Mouse (Mus musculus) forebrain, embryonic 11.5 days (tissue): ENCODE measurements at regions not wholly inside any gene's neighbourhood (a gene's known extent, or its start where the extent isn't known, plus 50 kb on each side); places are given as distances from the start of the nearest gene placed in this dataset.

Experiments used
- ATAC-seq: fragments of 200-750 bp; cut with Nextera tagmentation; replicated peaks from 2 replicates; pipeline ENCODE4 v1.8.0; 2017; ENCODE audit warnings: moderate TSS enrichment; ENCODE audit not compliant: low FRiP score
- DNase-seq: peaks from one replicate; pipeline ENCODE4 v3.0.0-alpha.2; 2017; ENCODE audit warnings: low spot score
- H3K27ac ChIP-seq: fragments of 300-500 bp; sonication (generic); 2 replicates; pipeline ENCODE4 v1.5.1; 2014; ENCODE audit warnings: low read depth, low read length
- H3K27me3 ChIP-seq: fragments of 300-500 bp; sonication (generic); 2 replicates; pipeline ENCODE4 v1.6.1; 2014; ENCODE audit warnings: mild to moderate bottlenecking, low read length, mixed read lengths; ENCODE audit not compliant: control insufficient read depth, insufficient read depth
- H3K36me3 ChIP-seq: fragments of 300-500 bp; sonication (generic); 2 replicates; pipeline ENCODE4 v1.6.1; 2014; ENCODE audit warnings: mild to moderate bottlenecking, low read length, moderate library complexity, mixed read lengths; ENCODE audit not compliant: control insufficient read depth, insufficient read depth
- H3K4me1 ChIP-seq: fragments of 300-500 bp; sonication (generic); replicated peaks from 2 replicates; pipeline ENCODE4 v1.6.1; 2014; ENCODE audit warnings: low read length, mixed read lengths; ENCODE audit not compliant: control insufficient read depth, insufficient read depth
- H3K4me2 ChIP-seq: fragments of 300-500 bp; sonication (generic); 2 replicates; pipeline ENCODE4 v1.6.1; 2014; ENCODE audit warnings: low read depth, mild to moderate bottlenecking, low read length, moderate library complexity, mixed read lengths; ENCODE audit not compliant: severe bottlenecking
- H3K4me3 ChIP-seq: fragments of 300-500 bp; sonication (generic); 2 replicates; pipeline ENCODE4 v1.5.1; 2014; ENCODE audit warnings: low read depth, low read length
- H3K9ac ChIP-seq: fragments of 300-500 bp; sonication (generic); 2 replicates; pipeline ENCODE4 v1.6.1; 2014; ENCODE audit warnings: low read length
- H3K9me3 ChIP-seq: fragments of 300-500 bp; sonication (generic); 2 replicates; pipeline ENCODE4 v1.6.1; 2016; ENCODE audit warnings: low read length, mixed read lengths; ENCODE audit not compliant: control insufficient read depth
- WGBS: fragments of 180-500 bp; shearing (Covaris S2); extraction: QIAGEN DNeasy Blood & Tissue Kit; methylation state at CpG from one replicate; pipeline ENCODE4 v1.1.7; 2014; 5-methylcytosine and 5-hydroxymethylcytosine counted together

- peaks cover 3% of the 10 kb centered on the region; the same call in 1 of the 2 replicates for H3K9me3 ChIP-seq
- no peak overlapping the region for H3K4me2 ChIP-seq
- WGBS, result 86% methylated on average over 4 of the region's 4 CpGs
- H3K4me3 ChIP-seq, result no peak overlapping the region
- H3K27ac ChIP-seq, result no peak overlapping the region
- no peaks in the 10 kb centered on the region for H3K36me3 ChIP-seq
- no peaks in the 10 kb centered on the region for H3K27me3 ChIP-seq
- no peak overlapping the region for H3K9ac ChIP-seq
- ATAC-seq, result no peak
- DNase-seq, result no peak
- no peaks in the 10 kb centered on the region for H3K4me1 ChIP-seq
These were observed 335.7 kb upstream of the Cited2 start for GRCm38 (mm10) chr10:17387296-17387695.

- Histone ChIP-seq H3K4me2 (no peak overlapping the region), H3K27ac (no peak overlapping the region), H3K4me1 (no peaks in the 10 kb centered on the region), H3K27me3 (no peaks in the 10 kb centered on the region), H3K36me3 (no peaks in the 10 kb centered on the region), H3K9ac (no peak overlapping the region), H3K9me3 (peaks cover 3% of the 10 kb centered on the region; the same call in 1 of the 2 replicates), H3K4me3 (no peak overlapping the region)
- WGBS, result 82% methylated on average over 8 of the region's 8 CpGs
- ATAC-seq (no peak), DNase-seq (no peak)
These were observed 327.4 kb upstream of the Cited2 start for GRCm38 (mm10) chr10:17395495-17396224.

GRCm38 (mm10) chr10:17403899-17404298 is 319.1 kb upstream of the Cited2 start:
- H3K9me3 ChIP-seq, result no peaks in the 10 kb centered on the region
- H3K9ac ChIP-seq, result no peak overlapping the region
- ATAC-seq (no peak), DNase-seq (no peak)
- no peaks in the 10 kb centered on the region for H3K36me3 ChIP-seq
- H3K27me3 ChIP-seq, result no peaks in the 10 kb centered on the region
- H3K27ac ChIP-seq, result no peak overlapping the region
- H3K4me3 ChIP-seq, result no peak overlapping the region
- H3K4me2 ChIP-seq, result no peak overlapping the region
- H3K4me1 ChIP-seq, result no peaks in the 10 kb centered on the region

GRCm38 (mm10) chr10:17407854-17408606 is 315.0 kb upstream of the Cited2 start:
- DNase-seq (no peak), ATAC-seq (no peak)
- Histone ChIP-seq H3K9me3 (no peaks in the 10 kb centered on the region), H3K9ac (no peak overlapping the region), H3K36me3 (no peaks in the 10 kb centered on the region), H3K4me2 (no peak overlapping the region), H3K4me1 (no peaks in the 10 kb centered on the region; the same call in 1 of the 2 replicates), H3K4me3 (no peak overlapping the region), H3K27me3 (no peaks in the 10 kb centered on the region), H3K27ac (no peak overlapping the region)
- WGBS, result 64% methylated on average over 2 of the region's 2 CpGs

GRCm38 (mm10) chr10:17408781-17409180 is 314.2 kb upstream of the Cited2 start:
- no peak overlapping the region for H3K9ac ChIP-seq
- H3K27me3 ChIP-seq, result no peaks in the 10 kb centered on the region
- H3K9me3 ChIP-seq, result no peaks in the 10 kb centered on the region
- no peak overlapping the region for H3K4me2 ChIP-seq
- H3K4me1 ChIP-seq, result no peaks in the 10 kb centered on the region; the same call in 1 of the 2 replicates
- H3K36me3 ChIP-seq, result no peaks in the 10 kb centered on the region
- 93% methylated on average over 1 of the region's 1 CpGs for WGBS
- no peak overlapping the region for H3K27ac ChIP-seq
- ATAC-seq, result no peak
- no peak for DNase-seq
- no peak overlapping the region for H3K4me3 ChIP-seq

- no peak for ATAC-seq
- no peak overlapping the region for H3K4me2 ChIP-seq
- WGBS, result 37% methylated on average over 4 of the region's 4 CpGs
These were observed 311.6 kb upstream of the Cited2 start for GRCm38 (mm10) chr10:17411300-17411987.

GRCm38 (mm10) chr10:17415112-17415511 is 307.9 kb upstream of the Cited2 start:
- no peak overlapping the region for H3K4me3 ChIP-seq
- H3K4me1 ChIP-seq, result no peaks in the 10 kb centered on the region; the same call in 1 of the 2 replicates
- H3K9me3 ChIP-seq, result no peaks in the 10 kb centered on the region
- no peaks in the 10 kb centered on the region for H3K27me3 ChIP-seq
- no peak overlapping the region for H3K4me2 ChIP-seq
- H3K36me3 ChIP-seq, result no peaks in the 10 kb centered on the region
- WGBS, result 86% methylated on average over 3 of the region's 3 CpGs
- ATAC-seq (no peak), DNase-seq (no peak)
- no peak overlapping the region for H3K27ac ChIP-seq
- H3K9ac ChIP-seq, result no peak overlapping the region

More at GRCm38 (mm10) chr10:17411300-17411987, 311.6 kb upstream of the Cited2 start:
- no peak overlapping the region for H3K9ac ChIP-seq
- H3K27me3 ChIP-seq, result no peaks in the 10 kb centered on the region
- H3K9me3 ChIP-seq, result no peaks in the 10 kb centered on the region
- DNase-seq, result no peak
- no peaks in the 10 kb centered on the region; the same call in 1 of the 2 replicates for H3K4me1 ChIP-seq
- H3K27ac ChIP-seq, result no peak overlapping the region
- H3K4me3 ChIP-seq, result no peak overlapping the region
- H3K36me3 ChIP-seq, result no peaks in the 10 kb centered on the region

- DNase-seq, result no peak
- 87% methylated on average over 1 of the region's 1 CpGs for WGBS
- H3K9ac ChIP-seq, result no peak overlapping the region
- H3K27ac ChIP-seq, result no peak overlapping the region
- no peak overlapping the region for H3K4me2 ChIP-seq
- no peaks in the 10 kb centered on the region for H3K27me3 ChIP-seq
- no peaks in the 10 kb centered on the region for H3K36me3 ChIP-seq
- H3K9me3 ChIP-seq, result no peaks in the 10 kb centered on the region
- H3K4me1 ChIP-seq, result no peaks in the 10 kb centered on the region; the same call in 1 of the 2 replicates
- ATAC-seq, result no peak
- no peak overlapping the region for H3K4me3 ChIP-seq
These were observed 306.9 kb upstream of the Cited2 start for GRCm38 (mm10) chr10:17416121-17416520.
